Mouse (Mus musculus): ENCODE measurements around the gene Krt4. TPM values are rescaled to one million over a fixed set of nuclear protein-coding genes. Genes with fewer than 3 reads are reported as not detected.

Krt4 gene
- 0.85 and 1.2 TPM in 2 replicates for polyA plus RNA-seq (2015; fragmentation: Nextera tagmentation; extraction: Ambion mirVana)

DNA sequence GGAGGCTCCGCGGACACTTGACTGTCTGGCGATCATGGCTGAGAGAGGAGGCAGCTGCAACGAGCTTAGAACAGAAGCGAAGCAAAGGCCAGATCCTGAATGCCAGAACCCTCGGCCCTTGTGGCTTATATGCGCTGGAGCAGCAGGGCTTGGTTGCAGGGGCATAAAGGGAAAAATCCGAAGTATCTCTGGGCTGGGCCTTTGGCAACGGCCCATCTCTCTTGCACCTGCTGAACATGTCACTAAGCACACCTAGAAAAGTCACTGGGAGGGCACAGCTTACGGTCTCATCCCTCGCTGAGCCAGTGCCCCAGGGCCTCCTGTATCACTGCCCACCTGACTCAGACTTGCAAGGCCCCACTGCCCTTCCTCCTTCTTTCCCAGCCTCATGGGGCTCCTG lies at the start of gene Krt4:
Krt4 (minus strand) TSS at position 101 of the 400 bp plus-strand sequence.
- Histone ChIP-seq H3K4me2 (replicated peaks) (no peak within 1 kb of the TSS), H3K9ac (no peak within 1 kb of the TSS), H3K4me1 (replicated peaks) (peaks cover 11% of the 10 kb centered on the region), H3K36me3 (no peaks in the 10 kb centered on the region), H3K27me3 (replicated peaks) (no peaks in the 10 kb centered on the region), H3K4me3 (replicated peaks) (no peak within 1 kb of the TSS), H3K9me3 (no peaks in the 10 kb centered on the region), H3K27ac (no peak within 1 kb of the TSS)
- 65% methylated on average over 11 of the region's 11 CpGs for WGBS
- no peak for ATAC-seq

DNA sequence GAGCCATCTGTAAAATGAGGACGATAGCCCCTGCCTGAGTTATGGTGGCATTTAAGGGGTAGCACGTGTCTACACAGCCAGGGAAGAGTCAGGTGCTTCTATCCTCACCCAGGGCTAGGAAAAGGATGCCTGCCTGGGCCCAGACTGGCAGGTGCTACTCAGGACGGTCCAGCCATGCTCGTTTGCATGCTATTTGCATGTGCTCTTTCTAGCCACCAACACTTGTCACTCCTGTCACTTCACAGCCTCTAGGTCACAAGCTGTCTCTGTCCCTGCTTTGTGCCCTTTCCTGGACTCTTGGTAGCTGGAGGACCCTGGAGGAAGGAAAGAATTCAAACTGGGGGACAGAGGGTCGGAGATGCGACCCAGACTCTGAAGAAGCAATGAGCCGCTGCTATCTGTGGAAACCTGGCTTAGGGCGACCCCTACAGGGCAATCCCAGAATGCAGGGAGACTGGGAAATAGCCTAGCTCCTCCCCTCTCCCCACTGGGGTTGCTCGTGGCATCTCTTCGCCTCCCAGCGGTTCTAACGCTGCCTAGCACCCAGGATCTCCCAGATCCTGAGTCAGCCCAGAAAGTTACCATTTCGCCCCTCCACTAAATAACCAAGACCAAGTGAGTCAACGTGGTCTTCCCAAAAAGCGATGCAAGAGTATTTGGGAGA lies 49.0 kb upstream of the Krt4 start:
- Histone ChIP-seq H3K27ac (peak overlapping the region; percentile 33; the same call in 1 of the 2 replicates), H3K9me3 (no peaks in the 10 kb centered on the region), H3K4me1 (replicated peaks) (peaks cover 46% of the 10 kb centered on the region), H3K9ac (no peak overlapping the region), H3K4me3 (replicated peaks) (no peak overlapping the region), H3K4me2 (replicated peaks) (0 out of 2 replicates have a peak overlapping the region, but pooled peaks have one; percentile 22), H3K27me3 (replicated peaks) (no peaks in the 10 kb centered on the region), H3K36me3 (no peaks in the 10 kb centered on the region)
- 15% methylated on average over 15 of the region's 15 CpGs for WGBS
- ATAC-seq = no peak; the same call in 1 of the 2 replicates

DNA sequence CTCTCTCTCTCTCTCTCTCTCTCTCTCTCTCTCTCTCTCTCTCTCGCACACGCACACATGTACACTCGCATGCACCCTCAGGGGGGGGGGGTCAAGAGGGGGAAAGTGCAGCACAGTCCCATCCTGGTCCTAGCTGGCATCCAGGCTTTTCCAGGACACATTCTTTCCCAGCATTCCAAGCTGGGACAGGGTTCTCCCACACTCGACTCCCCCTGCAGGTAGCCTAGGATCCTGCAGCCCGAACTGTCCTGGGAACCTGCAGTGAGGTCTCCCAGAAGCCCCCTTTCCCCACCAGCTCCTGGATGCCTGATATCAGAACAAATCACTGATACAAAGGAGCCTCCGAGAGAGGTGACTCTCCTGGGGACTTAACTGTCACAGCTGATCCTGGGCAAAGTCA lies 46.0 kb upstream of the Krt4 start:
- H3K4me1 ChIP-seq (replicated peaks) = peaks cover 19% of the 10 kb centered on the region
- 9% methylated on average over 3 of the region's 6 CpGs for WGBS
- H3K9ac ChIP-seq = no peak overlapping the region
- no peaks in the 10 kb centered on the region for H3K36me3 ChIP-seq
- H3K4me2 ChIP-seq (replicated peaks) = no peak overlapping the region
- peak overlapping the region; percentile 2; the same call in 1 of the 2 replicates for H3K27ac ChIP-seq
- no peak overlapping the region for H3K4me3 ChIP-seq (replicated peaks)
- no peaks in the 10 kb centered on the region for H3K9me3 ChIP-seq
- no peaks in the 10 kb centered on the region for H3K27me3 ChIP-seq (replicated peaks)
- ATAC-seq = no peak

DNA sequence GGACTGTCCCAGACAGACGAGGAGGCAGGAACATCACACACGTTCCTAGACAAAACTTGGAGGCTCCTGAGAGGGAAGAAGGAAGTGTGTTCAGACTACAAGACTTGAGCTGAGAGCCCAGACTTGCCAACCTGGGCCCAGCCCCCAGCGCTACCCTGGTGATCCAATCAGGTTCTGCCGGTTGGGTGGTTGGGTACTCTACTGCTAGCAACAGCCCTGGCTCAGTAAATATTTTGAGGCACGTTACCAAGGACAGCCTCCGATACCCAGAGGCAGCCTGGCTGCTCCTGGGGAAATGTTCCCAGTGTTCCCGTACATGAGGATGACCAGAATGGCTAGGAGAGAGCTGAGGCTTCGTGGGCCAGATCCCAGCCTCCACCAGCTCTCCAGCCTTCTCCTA lies 42.3 kb upstream of the Krt4 start:
- 0 out of 2 replicates have a peak, but pooled peaks have one; percentile 35 for ATAC-seq
- H3K9ac ChIP-seq = no peak overlapping the region
- 0 out of 2 replicates have a peak, but pooled peaks cover 3% of the 10 kb centered on the region for H3K4me1 ChIP-seq (replicated peaks)
- no peak overlapping the region for H3K27ac ChIP-seq
- no peaks in the 10 kb centered on the region for H3K27me3 ChIP-seq (replicated peaks)
- H3K9me3 ChIP-seq = no peaks in the 10 kb centered on the region
- WGBS = 72% methylated on average over 8 of the region's 8 CpGs
- no peaks in the 10 kb centered on the region for H3K36me3 ChIP-seq
- H3K4me2 ChIP-seq (replicated peaks) = no peak overlapping the region
- H3K4me3 ChIP-seq (replicated peaks) = no peak overlapping the region

DNA sequence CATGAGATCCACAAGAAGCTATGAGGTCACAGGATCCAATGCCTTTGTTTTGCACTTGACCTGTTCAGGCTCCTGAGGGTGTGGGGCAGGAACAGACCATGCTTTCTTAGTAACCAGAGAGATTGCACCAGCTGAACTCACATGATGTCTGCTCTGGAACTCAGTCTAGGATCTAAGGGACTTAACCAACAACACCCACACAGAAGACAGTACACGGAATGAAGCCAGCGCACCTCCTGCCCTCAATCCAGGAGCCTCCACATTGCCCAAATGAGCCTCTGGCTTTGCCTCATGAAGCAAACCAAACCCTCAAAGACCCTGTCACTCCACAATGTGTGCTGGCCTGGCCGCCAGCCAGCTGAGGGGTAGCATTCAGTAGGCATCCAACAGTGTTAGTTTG lies 34.4 kb upstream of the Krt4 start:
- no peaks in the 10 kb centered on the region for H3K9me3 ChIP-seq

DNA sequence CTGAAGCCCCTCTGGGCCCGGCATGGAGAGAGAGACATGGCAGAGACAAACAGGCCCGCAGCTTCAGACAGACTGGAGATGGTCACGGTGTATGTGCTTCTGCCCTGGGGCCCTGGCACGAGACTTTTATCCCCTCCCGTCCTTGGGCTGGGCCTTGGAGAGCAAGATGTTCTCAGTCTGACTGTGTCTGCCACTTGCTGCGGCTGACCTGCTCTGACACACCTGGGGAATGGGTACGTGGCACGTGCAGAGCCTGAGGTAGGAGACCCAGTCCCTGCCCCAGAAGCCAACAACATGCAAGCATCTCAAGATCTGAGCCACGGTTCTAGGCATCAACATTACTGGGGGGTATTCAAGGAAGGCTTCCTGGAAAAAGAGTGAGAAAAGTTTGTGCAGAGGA lies 29.7 kb upstream of the Krt4 start, which contains the start of gene Krt78:
Krt78 (minus strand) TSS at position 101 of the 400 bp plus-strand sequence.
- H3K27me3 ChIP-seq (replicated peaks) = no peaks in the 10 kb centered on the region
- ATAC-seq = no peak
- H3K4me2 ChIP-seq (replicated peaks) = no peak within 1 kb of the TSS
- no peak within 1 kb of the TSS for H3K9ac ChIP-seq
- peaks cover 4% of the 10 kb centered on the region; the same call in 1 of the 2 replicates for H3K4me1 ChIP-seq (replicated peaks)
- no peak within 1 kb of the TSS for H3K4me3 ChIP-seq (replicated peaks)
- no peaks in the 10 kb centered on the region for H3K9me3 ChIP-seq
- no peak within 1 kb of the TSS for H3K27ac ChIP-seq
- WGBS = 82% methylated on average over 9 of the region's 9 CpGs
- H3K36me3 ChIP-seq = no peaks in the 10 kb centered on the region

More for the DNA sequence above, 34.4 kb upstream of the Krt4 start:
- 91% methylated on average over 3 of the region's 3 CpGs for WGBS
- no peak for ATAC-seq
- H3K4me3 ChIP-seq (replicated peaks) = no peak overlapping the region
- no peak overlapping the region for H3K27ac ChIP-seq
- H3K9ac ChIP-seq = no peak overlapping the region
- H3K4me1 ChIP-seq (replicated peaks) = no peaks in the 10 kb centered on the region
- H3K4me2 ChIP-seq (replicated peaks) = no peak overlapping the region
- H3K36me3 ChIP-seq = no peaks in the 10 kb centered on the region
- no peaks in the 10 kb centered on the region for H3K27me3 ChIP-seq (replicated peaks)

DNA sequence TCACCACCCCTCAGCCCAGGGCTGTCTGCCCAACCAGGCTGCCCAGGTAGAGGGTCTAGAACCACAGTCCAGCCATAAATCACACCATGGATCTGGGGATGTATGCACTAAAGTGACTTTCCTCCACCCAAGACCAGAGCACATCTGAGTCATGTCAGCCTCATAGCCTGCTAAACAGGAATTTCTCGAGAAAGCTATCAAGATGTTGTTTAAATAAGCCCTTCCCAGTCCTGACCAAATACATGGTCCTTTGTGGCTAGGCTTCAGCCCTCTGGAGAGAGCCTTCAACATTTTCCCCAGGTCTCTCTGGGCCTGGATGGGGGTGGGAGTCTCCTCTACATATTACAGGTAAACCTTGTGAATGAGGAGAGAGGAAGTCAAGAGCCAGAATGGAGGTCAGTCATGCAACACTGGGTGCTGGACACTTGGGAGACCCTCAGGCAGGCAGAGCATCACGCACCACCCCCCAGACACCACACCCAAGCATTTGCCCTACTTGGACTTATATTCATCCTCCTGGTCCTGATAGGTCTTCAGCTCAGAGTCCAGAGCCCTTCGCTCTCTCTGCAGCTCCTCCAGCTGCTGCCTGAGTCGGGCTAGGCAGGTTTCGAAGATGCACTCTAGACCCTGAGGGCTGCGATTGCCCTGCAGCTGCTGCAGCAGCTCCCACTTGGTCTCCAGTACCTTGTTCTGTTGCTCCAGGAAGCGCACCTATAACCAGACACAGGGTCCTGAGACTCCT lies 28.4 kb upstream of the Krt4 start:
- Histone ChIP-seq H3K36me3 (no peaks in the 10 kb centered on the region), H3K9ac (no peak overlapping the region), H3K4me1 (replicated peaks) (peaks cover 4% of the 10 kb centered on the region; the same call in 1 of the 2 replicates), H3K27ac (no peak overlapping the region), H3K9me3 (no peaks in the 10 kb centered on the region), H3K4me3 (replicated peaks) (no peak overlapping the region), H3K4me2 (replicated peaks) (no peak overlapping the region), H3K27me3 (replicated peaks) (no peaks in the 10 kb centered on the region)
- ATAC-seq = peak; percentile 68
- WGBS = 74% methylated on average over 7 of the region's 7 CpGs

DNA sequence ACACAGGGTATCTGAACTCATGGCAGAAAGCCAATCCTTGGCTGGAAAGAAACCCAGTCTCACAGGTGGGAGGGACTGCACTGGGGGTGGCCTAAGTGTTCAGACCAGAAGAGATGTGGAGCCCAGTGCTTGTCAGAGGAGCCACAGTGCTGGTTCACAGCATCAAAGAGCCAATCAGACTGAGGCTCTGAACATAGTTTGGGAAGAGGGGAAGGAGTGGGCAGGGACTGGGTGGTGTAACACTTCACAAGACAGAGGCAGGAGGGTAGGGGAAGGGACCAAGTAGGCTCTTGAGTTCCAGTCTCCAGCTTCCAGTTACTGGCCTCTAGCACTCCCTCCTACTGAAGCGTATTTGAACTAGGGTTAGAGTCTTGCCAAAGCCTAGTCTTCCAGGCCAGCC lies 20.9 kb upstream of the Krt4 start:
- Histone ChIP-seq H3K9me3 (no peaks in the 10 kb centered on the region), H3K36me3 (no peaks in the 10 kb centered on the region), H3K4me3 (replicated peaks) (no peak overlapping the region), H3K9ac (no peak overlapping the region), H3K27me3 (replicated peaks) (no peaks in the 10 kb centered on the region), H3K4me2 (replicated peaks) (no peak overlapping the region), H3K4me1 (replicated peaks) (no peaks in the 10 kb centered on the region), H3K27ac (no peak overlapping the region)
- WGBS = 86% methylated on average over 1 of the region's 1 CpGs
- ATAC-seq = no peak

DNA sequence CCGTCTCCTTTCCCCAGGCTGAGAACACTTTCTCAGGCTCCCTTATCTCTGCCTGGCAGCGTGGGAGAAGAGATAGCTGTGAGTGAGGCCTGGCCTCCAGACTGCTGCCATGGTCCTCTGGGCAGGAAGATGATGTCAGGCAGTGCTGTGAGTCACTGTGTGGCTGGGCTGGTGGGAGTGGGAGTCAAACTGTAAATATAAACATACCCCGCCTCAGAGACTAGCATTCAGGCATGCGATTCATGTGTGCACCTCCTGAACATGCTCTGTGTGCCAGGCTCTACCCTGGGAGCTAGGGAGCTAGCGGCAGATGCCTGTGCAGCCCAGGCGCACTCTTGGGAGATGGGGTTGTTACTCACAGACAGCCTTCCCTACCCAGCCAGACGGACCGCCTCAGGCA lies 17.4 kb upstream of the Krt4 start:
- Histone ChIP-seq H3K27me3 (replicated peaks) (no peaks in the 10 kb centered on the region), H3K4me1 (replicated peaks) (no peaks in the 10 kb centered on the region), H3K9me3 (no peaks in the 10 kb centered on the region), H3K27ac (no peak overlapping the region), H3K4me2 (replicated peaks) (no peak overlapping the region), H3K9ac (no peak overlapping the region), H3K4me3 (replicated peaks) (no peak overlapping the region), H3K36me3 (no peaks in the 10 kb centered on the region)
- WGBS = 43% methylated on average over 8 of the region's 8 CpGs
- ATAC-seq = no peak

DNA sequence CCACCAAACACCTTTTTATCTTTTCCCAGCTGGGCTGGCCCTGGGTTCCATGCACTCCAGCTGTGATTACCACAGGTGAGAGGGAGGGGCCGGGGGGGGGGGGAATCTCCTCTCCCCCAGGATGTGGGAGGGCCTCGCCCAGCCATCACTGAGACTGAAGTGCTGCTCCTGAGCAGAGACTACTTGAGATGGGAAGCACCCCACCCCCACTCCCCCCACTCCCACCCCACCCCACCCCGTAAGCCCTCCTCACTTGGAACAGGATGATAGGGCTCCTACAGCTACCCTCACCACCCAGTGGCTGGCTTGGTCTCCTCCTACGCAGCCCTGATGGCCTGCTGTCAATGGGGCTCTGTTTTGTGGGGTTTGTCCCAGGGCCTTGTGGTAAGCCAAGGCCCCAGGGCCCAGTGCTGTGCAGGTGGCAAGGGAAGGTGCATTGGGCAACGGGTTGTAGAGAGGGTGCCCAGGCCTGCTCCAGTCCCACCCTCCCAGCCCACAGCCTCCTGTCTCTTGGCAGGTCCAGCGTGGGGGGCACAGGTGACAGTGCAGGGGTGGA lies 15.8 kb upstream of the Krt4 start, which contains the start of gene Krt79:
Krt79 (minus strand) TSS at position 51 of the 556 bp plus-strand sequence.
- 64% methylated on average over 6 of the region's 6 CpGs for WGBS
- Histone ChIP-seq H3K4me1 (replicated peaks) (no peaks in the 10 kb centered on the region), H3K9ac (no peak within 1 kb of the TSS), H3K27me3 (replicated peaks) (no peaks in the 10 kb centered on the region), H3K9me3 (no peaks in the 10 kb centered on the region), H3K4me3 (replicated peaks) (no peak within 1 kb of the TSS), H3K27ac (no peak within 1 kb of the TSS), H3K36me3 (no peaks in the 10 kb centered on the region), H3K4me2 (replicated peaks) (no peak within 1 kb of the TSS)
- ATAC-seq = no peak

DNA sequence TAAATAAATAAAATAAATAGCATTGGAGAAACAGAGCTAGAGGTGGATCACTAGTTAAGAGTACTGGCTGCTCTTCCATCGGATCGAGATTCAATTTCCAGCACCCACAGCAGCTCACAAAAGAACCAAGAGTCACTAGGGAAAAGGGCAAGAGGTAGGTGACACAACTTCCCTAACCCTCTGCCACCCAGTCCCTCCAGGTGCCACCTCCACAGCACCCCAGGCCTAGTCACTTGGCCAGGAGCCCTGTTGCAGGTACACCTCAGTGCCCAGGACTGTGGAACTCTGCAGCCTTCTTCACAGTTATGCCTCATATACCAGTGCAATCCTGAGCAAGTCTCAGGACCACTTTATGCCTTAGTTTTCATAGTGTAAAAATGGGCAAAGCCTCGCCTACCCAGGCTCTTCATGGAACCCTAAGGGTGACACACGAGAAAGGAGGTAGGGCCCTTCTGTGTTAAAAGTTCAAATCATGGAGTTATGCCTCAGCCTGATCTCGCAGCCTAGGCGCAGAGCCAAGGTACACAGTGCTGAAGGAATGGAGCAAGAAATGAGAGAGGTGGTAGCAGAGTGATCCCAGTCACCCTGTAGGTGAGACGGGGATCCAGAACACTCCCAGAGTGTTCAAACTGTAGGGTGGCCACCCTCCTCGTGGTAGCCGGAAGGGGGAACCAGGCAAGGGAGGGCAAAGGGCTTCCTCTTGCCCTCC lies 14.2 kb upstream of the Krt4 start:
- Histone ChIP-seq H3K9ac (no peak overlapping the region), H3K4me3 (replicated peaks) (no peak overlapping the region), H3K4me2 (replicated peaks) (no peak overlapping the region), H3K4me1 (replicated peaks) (no peaks in the 10 kb centered on the region), H3K27me3 (replicated peaks) (no peaks in the 10 kb centered on the region), H3K9me3 (no peaks in the 10 kb centered on the region), H3K27ac (no peak overlapping the region), H3K36me3 (no peaks in the 10 kb centered on the region)
- WGBS = 85% methylated on average over 9 of the region's 9 CpGs
- ATAC-seq = no peak

DNA sequence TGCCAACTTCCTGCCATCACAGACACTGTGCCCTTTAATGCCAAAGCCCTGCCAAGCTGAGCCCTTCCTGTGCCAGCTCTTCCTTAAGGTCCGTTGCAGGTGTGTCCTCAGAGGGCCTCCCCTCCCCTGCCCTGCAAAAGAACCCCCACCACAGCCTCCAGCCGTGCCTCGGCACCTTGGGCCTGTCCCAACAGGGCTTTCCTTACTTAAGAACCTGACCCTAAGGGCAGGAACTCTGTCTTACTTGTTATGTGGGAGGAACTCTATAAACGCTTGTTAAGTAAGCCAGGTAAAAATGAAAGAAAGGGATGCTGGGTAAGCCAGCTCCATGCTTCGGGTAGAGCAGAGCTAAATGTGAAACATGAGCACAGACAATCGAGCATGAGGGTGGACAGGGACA lies 8.5 kb upstream of the Krt4 start:
- WGBS = 79% methylated on average over 6 of the region's 6 CpGs
- no peak for ATAC-seq
- H3K27ac ChIP-seq = no peak overlapping the region
- no peak overlapping the region for H3K9ac ChIP-seq
- H3K36me3 ChIP-seq = no peaks in the 10 kb centered on the region
- peaks cover 11% of the 10 kb centered on the region; the same call in 1 of the 2 replicates for H3K27me3 ChIP-seq (replicated peaks)
- no peak overlapping the region for H3K4me2 ChIP-seq (replicated peaks)
- H3K4me3 ChIP-seq (replicated peaks) = no peak overlapping the region
- H3K4me1 ChIP-seq (replicated peaks) = peaks cover 14% of the 10 kb centered on the region
- H3K9me3 ChIP-seq = no peaks in the 10 kb centered on the region
